Mouse (Mus musculus) liver, adult (tissue): Measurements from ENCODE around the gene Cby3.

Experiments
- GATA4 ChIP-seq: IDR thresholded peaks from 2 replicates; pipeline ENCODE4 v1.6.1; 2014; ENCODE audit warnings: mild to moderate bottlenecking, low read length; ENCODE audit not compliant: insufficient replicate concordance

The Cby3 gene

DNA sequence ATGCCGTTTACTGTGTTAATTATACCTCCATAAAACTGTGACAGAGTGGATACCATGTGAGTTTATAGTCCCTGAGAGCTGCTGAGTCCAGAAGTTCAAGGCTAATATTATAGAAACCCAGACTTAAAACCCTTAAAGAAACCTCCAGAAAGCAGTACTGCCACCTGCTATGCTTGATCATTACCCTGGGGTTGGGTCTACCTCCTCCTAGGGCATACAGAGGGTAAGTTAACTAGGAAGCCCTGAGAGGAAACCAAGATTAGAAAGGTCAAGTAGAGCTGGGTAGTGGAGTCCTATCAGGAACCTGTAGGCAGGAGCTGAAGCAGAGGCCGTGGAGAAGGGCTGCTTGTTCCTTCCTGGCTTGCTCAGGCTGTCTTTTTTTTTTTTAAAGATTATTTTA lies 2.1 kb upstream of the Cby3 start:
- no peak for TF ChIP-seq GATA4

DNA sequence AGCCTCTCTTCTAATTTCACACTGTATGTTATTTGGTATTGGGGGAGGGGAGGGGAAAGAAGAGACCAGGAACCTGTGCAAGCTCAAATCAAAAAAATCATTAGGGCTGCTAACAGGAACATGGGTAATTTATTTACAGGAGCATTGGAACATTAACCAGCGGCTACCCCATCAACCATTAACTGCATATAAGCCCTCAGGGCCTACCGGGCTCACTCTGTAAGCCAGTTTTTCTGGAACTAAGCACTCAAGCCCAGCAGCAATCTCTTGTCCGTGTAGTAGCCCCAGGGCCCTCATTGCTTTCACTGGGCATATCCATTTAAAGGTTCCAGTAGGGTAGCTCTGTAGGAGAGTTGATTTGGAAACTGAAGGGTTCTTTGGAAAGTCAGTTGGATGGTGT lies 589 bp downstream of the Cby3 start:
- no peak for TF ChIP-seq GATA4

DNA sequence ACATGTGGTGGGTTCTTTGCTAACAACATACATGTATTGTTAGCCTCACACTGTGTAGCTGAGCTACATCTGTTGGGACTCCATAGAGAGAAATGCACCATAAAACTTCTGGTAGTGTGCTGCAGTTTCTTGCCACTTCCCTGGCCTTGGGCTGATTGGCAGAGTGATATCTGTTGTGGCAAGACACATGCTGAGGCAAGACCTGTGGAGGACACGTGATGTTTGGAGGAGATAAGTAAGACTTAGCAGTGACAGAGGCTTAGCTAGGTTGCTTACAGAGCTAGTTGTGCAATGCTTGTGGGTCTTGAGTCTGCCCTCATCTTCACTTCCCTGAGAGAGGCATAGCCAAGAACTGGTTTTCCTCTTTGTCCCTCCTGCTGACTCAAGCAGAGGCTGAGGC lies 1.1 kb downstream of the Cby3 start:
- TF ChIP-seq GATA4 = no peak

DNA sequence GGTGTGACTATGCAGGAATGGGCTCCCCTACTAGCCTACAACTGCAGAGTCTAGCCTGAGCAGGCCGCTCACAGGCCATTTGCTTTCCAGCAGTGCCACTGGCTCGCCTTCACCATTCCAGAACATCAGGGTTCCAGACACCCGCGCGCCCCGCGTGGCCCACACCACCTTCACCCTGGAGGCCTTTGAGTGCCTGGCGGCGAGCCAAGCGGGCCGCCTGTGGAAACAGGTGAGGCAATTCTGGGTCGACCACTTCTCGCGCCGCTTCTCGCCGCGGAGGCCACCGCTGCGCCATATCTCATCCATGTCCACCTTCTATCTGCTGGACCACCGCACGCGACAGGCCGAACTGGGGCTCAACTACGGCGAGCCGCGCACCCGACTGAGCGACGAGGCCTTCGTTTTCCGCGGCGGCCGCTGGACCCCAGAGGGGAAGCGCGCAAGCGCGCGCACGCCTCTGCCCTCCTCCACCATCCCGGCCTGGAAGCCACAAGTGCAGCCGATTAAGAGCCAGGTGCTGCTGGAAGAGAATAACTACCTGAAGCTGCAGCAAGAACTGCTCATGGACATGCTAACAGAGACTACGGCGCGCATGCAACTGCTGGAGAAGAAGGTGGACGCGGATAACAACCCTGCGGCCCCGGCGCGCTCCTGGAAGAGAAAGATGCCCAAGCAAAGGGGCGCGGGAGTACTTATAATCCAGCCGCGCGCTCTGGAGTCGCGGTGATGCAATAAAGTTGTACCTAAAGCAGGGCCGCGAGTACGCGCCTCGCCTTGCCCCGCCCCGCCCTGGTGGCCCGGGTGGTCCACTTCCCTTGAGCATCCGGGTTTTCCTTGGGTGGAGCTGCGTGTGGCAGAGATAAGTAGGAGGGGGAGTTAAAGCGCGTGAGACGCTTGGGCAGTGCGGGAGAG lies 4.9 kb downstream of the Cby3 start:
- peak; percentile 4; the same call in 1 of the 2 replicates for TF ChIP-seq GATA4

DNA sequence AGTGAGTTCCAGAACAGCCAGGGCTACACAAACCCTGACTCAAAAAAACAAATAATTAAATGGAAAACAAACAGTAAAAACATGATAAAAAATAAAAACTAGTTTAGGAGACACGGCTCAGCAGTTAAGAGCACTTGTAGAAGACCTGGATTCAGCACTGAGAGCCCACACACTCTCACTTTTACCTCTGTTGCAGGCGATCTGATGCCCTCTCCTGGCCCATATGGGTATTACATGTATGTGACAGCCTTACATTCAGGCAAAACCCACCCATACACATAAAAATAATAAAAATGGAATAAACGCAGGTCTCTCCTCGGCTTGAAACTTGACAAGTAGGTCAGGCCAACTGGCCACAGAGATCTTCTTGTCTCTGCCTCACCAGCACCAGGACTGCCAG lies 10.3 kb downstream of the Cby3 start:
- TF ChIP-seq GATA4 = no peak

DNA sequence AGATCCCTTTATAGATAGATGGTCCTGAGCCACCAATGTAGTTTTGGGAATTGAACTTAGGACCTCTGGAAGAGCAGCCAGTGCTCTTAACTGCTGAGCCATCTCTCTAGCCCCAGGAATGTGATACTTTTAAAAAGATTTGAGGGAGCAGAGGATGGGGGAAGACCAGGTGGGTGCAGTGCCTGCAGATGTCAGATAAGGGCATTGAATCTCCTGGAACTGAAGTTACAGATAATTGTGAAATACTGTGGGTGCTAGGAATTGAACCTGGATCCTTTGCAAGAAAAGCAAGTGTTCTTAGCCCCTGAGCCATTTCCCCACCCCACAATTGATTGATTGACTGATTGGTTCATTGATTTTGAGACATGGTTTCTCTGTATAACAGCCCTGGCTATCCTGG lies 11.1 kb downstream of the Cby3 start:
- TF ChIP-seq GATA4 = no peak

DNA sequence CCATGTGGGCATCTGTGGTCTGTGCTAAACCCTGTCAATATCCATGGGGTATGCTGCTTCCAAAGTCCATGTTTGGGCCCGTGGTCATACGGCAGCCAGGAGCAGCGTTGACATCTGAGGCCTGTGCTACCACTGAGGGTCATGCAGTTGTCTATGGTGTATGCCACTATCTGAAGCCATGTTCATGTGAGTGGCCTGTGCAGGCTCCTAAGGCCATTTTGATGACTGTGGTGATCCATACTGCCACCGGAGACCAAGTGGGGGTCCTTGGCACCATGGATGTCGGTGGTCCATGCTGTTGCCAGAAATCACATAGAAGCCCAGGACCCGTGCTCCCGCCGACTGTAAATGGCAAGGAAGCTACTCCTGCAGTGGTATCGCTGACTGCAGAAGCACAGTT lies 13.3 kb downstream of the Cby3 start:
- TF ChIP-seq GATA4 = no peak

DNA sequence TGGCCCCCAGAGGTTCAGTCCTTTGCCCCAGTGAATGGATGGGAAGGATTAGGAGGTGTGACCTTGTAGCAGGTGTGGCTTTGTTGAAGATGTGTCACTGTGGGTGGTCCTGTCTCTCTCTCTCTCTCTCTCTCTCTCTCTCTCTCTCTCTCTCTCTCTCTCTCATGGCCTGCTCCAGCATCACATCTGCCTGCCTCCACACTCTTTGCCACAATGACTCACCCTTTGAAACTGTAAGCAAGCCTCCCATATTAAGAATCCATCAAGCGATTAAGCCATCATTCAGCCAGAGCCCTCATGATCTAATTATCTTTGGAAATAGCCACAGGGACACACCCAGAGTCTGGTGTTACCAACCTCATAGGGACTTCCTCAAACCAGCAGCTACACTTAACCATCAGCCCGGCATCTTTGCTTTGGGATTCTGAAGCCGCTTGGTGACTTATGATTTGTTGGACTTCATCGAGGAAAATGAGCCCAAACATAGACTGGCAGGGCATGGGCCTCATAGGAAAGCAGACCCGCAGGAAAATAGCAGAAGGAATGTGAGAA lies 15.2 kb downstream of the Cby3 start:
- no peak for TF ChIP-seq GATA4

DNA sequence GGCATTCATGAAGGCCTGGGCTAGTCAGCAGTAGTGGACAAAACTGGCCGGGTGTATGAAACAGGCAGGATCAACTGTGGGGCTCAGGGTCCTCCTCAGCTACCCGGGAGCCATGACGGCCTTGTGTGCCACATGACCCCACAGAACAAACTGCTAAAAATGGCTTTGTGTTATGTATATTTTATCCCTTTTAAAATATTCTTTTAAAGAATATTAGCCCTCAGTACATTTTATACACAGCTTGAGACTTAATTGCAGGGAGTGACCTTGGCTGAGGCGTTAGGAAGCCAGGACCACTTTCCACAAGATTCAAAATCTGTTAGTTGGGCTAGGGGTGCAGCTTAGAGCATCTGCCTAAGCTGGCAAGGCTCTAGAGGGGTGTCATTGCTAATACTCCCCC lies 16.7 kb downstream of the Cby3 start:
- TF ChIP-seq GATA4 = no peak

DNA sequence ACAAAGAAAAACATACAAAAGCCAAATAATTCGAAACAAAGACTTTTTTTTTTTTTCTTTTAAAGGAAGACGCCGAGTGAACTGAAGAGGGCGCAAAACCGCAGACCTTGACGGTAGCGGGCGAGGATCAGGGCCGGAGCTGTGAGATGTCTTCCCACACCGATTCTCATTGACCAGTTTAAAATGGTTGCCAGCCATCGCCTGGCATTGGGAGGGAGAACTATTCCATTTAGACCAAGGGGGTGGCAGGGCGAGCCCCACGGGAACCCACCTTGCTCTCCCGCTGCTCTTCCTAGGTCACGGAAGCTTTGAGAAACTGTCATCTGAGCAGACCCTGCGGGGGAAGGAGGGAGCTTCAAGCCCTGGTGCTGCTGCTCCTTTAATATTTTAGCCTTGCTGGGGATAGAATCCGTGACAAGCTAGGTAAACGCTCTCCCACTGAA lies 17.2 kb downstream of the Cby3 start:
- TF ChIP-seq GATA4 = no peak

DNA sequence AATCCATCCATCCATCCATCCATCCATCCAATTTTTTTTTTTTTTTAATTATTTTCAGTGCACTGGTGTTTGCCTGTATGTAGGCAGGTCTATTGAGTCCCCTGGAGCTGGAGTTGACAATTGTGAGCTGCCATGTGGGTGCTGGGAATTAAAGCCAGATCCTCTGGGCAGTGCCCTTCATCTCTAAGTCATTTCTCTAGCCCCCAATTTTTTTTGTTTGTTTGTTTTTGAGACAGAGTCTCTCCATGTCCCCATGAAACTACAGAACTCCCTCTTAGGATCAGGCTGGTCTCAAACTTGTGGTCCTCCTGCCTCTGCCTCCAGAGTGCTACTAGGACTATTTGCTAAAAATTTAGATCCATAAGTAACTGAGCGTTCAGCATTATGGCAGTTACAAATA lies 17.6 kb downstream of the Cby3 start:
- no peak for TF ChIP-seq GATA4

DNA sequence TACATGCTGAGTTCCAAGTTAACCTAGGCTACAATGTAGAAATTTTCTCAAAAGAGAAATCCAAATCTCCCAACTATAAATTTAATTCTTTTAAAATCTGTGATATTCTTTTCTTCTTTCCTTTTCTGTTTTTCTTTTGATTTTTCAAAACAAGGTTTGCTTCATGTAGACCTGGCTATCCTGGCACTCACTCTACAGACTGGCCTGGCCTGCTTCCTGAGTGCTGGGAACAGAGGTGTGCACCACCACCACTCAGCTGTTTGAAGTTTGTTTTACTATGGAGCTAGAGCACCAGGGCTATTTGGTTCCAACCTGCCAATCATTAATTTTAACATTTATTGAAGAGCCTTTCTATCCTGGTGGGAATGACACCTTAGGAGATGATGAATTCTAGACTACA lies 18.8 kb downstream of the Cby3 start:
- TF ChIP-seq GATA4 = no peak

DNA sequence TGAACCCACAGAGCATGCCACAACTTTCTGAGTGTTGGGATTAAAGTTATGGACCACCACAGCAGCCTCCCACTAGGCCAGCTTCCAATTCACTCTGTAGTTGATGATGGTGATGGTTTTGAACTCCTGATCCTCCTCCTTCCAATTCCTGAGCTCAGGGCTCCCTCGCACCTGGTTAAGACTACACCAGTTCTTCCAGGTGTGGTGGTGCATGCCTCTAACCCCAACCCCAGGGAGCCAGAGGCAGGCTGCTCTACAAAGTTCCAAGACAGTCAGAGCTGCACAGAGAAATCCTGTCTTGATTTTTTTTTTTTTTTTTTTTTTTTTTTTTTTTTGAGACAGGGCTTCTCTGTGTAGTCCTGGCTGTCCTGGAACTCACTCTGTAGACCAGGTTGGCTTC lies 19.4 kb downstream of the Cby3 start:
- no peak for TF ChIP-seq GATA4

DNA sequence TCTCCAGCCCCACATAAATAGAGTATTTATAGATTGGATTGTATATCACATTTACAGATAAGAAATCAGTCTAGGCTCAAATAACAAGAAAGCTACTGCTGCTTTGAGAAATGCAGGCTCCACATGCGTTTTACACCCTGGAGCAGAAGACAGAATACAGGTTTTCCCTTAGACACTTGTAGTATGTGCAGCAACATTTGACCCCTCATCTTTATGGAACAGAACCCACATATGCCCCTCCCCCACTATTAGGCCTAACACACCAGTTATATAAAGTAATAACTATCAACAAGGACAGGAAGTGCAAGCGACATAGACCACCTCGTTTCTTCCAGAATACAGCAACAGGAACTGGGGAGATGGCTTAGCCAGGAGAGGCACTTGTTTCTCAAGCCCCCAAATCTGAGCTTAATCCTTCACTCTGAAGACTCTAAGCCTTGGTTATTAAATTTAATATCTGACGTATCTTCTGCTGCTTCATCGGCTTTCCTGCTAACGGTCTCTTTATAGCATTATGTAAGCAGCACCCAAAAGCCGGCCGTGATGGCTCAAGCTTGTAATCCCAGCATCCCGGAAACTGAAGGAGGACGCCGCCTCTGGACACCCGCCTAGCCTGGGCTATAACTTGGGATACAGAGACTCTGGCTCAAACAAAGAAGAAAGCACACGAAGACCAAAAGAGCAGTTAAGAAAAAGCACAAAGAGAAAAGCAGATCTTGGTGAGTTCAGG lies 20.2 kb downstream of the Cby3 start:
- no peak for TF ChIP-seq GATA4

DNA sequence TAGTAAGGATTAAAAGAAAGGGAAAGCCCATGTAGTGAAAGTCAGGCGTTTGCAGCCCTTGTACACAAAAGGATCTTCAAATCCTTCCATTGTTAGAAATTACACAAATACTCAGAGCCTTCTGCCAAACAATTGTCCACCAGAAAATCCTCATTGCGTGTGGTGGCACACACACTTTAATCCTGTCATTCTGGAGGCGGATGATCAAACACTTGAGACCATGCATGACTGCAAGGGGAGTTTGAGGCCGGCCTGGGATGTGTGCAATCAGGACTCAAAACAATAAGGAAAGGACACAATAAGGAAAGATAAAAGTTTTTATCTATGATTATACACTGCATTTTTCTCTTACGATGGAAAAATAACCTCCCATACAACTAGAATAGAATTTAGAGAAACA lies 21.2 kb downstream of the Cby3 start:
- no peak for TF ChIP-seq GATA4

DNA sequence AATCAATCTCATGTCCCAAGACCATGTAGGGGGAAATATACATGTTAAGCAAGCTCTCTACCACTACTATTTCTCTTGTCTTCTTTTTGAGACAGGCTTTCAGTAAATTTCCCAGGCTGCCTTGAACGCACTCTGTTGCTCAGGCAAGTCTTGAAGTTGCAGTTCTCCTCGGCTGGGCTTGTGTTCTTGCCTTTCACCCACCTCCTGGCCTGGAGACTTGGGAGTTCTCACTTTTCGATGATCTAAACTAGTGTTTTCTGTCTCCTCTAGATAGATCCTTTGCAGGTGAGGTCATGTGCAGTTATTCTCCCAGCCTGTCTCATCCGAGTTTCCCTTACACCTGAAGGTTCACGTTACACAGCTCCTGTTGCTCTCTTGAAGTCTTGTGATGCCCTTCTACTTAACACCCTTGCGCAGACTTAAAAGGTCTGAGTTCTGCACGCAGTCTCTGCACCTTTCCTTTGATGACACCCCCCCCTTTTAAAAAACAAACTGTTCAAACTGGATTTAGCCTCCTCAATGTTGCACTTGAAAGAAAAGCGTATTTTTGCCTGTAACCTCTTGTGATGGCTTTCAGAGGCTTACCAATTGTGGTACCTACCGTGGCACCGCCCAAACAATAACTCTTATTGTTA lies 22.0 kb downstream of the Cby3 start:
- no peak for TF ChIP-seq GATA4
